In the genomic region with DNA sequence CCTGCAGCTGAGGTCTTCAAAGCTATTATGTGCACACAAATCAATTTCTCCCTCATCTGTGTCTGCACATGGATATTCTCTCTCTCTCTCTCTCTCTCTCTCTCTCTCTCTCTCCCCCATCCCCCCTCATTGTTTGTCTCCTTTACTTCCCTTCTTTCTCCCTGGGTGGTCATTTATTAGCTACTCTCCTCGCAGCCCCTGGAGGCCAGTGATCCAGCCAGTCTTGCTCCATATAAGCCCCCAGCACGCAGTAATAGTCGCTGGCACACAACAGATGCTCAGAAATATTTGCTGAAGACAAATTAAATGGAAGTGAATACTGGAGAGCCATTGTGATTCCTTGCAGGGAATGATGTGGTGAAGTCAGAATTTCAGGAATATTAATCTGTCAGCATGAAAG, we compare ENCODE assay signal across 14 mouse cellular contexts. TPM values are rescaled to one million over a fixed set of nuclear protein-coding genes. Genes with fewer than 3 reads are reported as not detected.
DNase-seq lines count a peak whose midpoint lies in the region; ATAC-seq and TF ChIP-seq lines count a peak whose summit lies in the region.
"Had no signal": no experiment of that assay in that cellular context is flagged by ENCODE, and none has a peak within 500 bp of the region (broad histone marks: within the 10 kb centered on the region; RNA-seq: fewer than 3 reads in every experiment).

No protein-coding gene starts in this region.

- no peak for DNase-seq in hindbrain, embryonic 11.5 days (ENCODE audit: low spot score)
- peak; percentile 47 for DNase-seq in brain, embryonic 14.5 days (ENCODE audit: low read depth)
- DNase-seq in yolk sac, embryonic 10.5 days (ENCODE audit: low spot score), result no peak
- DNase-seq: adrenal gland, postnatal 10 days; kidney, adult 8-10 months; liver, embryonic 13.5 days; thymus, postnatal 36 days had no signal

- no peak overlapping the region for H3K4me3 ChIP-seq in hindbrain, embryonic 13.5 days
- no peak overlapping the region for H3K4me3 ChIP-seq in hindbrain, embryonic 11.5 days (ENCODE audit: low read depth, low read length)
- peak overlapping the region; percentile 72; the same call in 1 of the 2 replicates for H3K4me3 ChIP-seq in intestine, embryonic 16.5 days (ENCODE audit: low read length)
- H3K4me3 ChIP-seq in neural tube, embryonic 13.5 days, result no peak overlapping the region
- H3K4me3 ChIP-seq: heart, embryonic 15.5 days; liver, embryonic 13.5 days had no signal

- no peak for TF ChIP-seq CTCF in brain, embryonic 14.5 days (IDR thresholded peaks at IDR 0.05; ENCODE audit: borderline replicate concordance, extremely low read depth, insufficient read depth, insufficient read length)

- no peak for TF ChIP-seq POLR2A in brain, embryonic 14.5 days (IDR thresholded peaks at IDR 0.05; ENCODE audit: borderline replicate concordance, extremely low read depth, insufficient read depth, insufficient read length, poor library complexity, severe bottlenecking)

- peaks cover 60% of the 10 kb centered on the region for H3K27me3 ChIP-seq in hindbrain, embryonic 13.5 days
- peaks cover 40% of the 10 kb centered on the region for H3K27me3 ChIP-seq in hindbrain, embryonic 11.5 days (ENCODE audit: control insufficient read depth, insufficient read depth, low read length)
- no peaks in the 10 kb centered on the region for H3K27me3 ChIP-seq in intestine, embryonic 16.5 days (replicated peaks; ENCODE audit: control insufficient read depth, insufficient read depth, low read length)
- peaks cover 45% of the 10 kb centered on the region for H3K27me3 ChIP-seq in neural tube, embryonic 13.5 days
- H3K27me3 ChIP-seq: CH12.LX had no signal

- peak overlapping the region; percentile 71 for H3K4me2 ChIP-seq in hindbrain, embryonic 13.5 days
- H3K4me2 ChIP-seq in hindbrain, embryonic 11.5 days (replicated peaks; ENCODE audit: low read depth, low read length), result no peak overlapping the region
- peak overlapping the region; percentile 56 for H3K4me2 ChIP-seq in intestine, embryonic 16.5 days (ENCODE audit: low read depth, low read length)
- H3K4me2 ChIP-seq in neural tube, embryonic 13.5 days, result peak overlapping the region; percentile 78
- H3K4me2 ChIP-seq: liver, embryonic 13.5 days had no signal

- no peaks in the 10 kb centered on the region for H3K9me3 ChIP-seq in hindbrain, embryonic 13.5 days
- no peaks in the 10 kb centered on the region for H3K9me3 ChIP-seq in hindbrain, embryonic 11.5 days (ENCODE audit: control insufficient read depth, low read length)
- H3K9me3 ChIP-seq in intestine, embryonic 16.5 days (ENCODE audit: control insufficient read depth, low read length), result 0 out of 2 replicates have a peak, but pooled peaks cover 4% of the 10 kb centered on the region
- H3K9me3 ChIP-seq in neural tube, embryonic 13.5 days, result no peaks in the 10 kb centered on the region
- H3K9me3 ChIP-seq: heart, embryonic 15.5 days; liver, embryonic 13.5 days had no signal

- ATAC-seq in hindbrain, embryonic 13.5 days (ENCODE audit: low FRiP score), result no peak
- no peak for ATAC-seq in hindbrain, embryonic 11.5 days (ENCODE audit: low FRiP score)
- no peak for ATAC-seq in intestine, embryonic 16.5 days
- no peak for ATAC-seq in neural tube, embryonic 13.5 days (ENCODE audit: low read depth)
- no peak for ATAC-seq in activated CD4-positive, CD25-positive, alpha-beta regulatory T cell, adult 4 months

- WGBS in hindbrain, embryonic 13.5 days, result 8% methylated on average over 3 of the region's 3 CpGs
- WGBS in hindbrain, embryonic 11.5 days, result 16% methylated on average over 3 of the region's 3 CpGs
- 26% methylated on average over 3 of the region's 3 CpGs for WGBS in intestine, embryonic 16.5 days
- 4% methylated on average over 3 of the region's 3 CpGs for WGBS in neural tube, embryonic 13.5 days

- no peaks in the 10 kb centered on the region for H3K36me3 ChIP-seq in hindbrain, embryonic 13.5 days
- no peaks in the 10 kb centered on the region for H3K36me3 ChIP-seq in hindbrain, embryonic 11.5 days (ENCODE audit: control insufficient read depth, insufficient read depth, low read length)
- H3K36me3 ChIP-seq in intestine, embryonic 16.5 days (ENCODE audit: control insufficient read depth, insufficient read depth, low read length), result peaks cover 4% of the 10 kb centered on the region; the same call in 1 of the 2 replicates
- no peaks in the 10 kb centered on the region for H3K36me3 ChIP-seq in neural tube, embryonic 13.5 days
- H3K36me3 ChIP-seq: heart, embryonic 15.5 days; liver, embryonic 13.5 days had no signal

- H3K27ac ChIP-seq in hindbrain, embryonic 13.5 days, result peak overlapping the region; percentile 64
- no peak overlapping the region for H3K27ac ChIP-seq in hindbrain, embryonic 11.5 days (ENCODE audit: low read depth, low read length)
- H3K27ac ChIP-seq in intestine, embryonic 16.5 days (ENCODE audit: low read length), result no peak overlapping the region
- H3K27ac ChIP-seq in neural tube, embryonic 13.5 days (replicated peaks), result peak overlapping the region; percentile 52
- H3K27ac ChIP-seq: heart, embryonic 15.5 days; liver, embryonic 13.5 days; macrophage had no signal

- peaks cover 60% of the 10 kb centered on the region for H3K4me1 ChIP-seq in hindbrain, embryonic 13.5 days (replicated peaks)
- H3K4me1 ChIP-seq in hindbrain, embryonic 11.5 days (replicated peaks; ENCODE audit: control insufficient read depth, insufficient read depth, low read length), result peaks cover 14% of the 10 kb centered on the region; the same call in 1 of the 2 replicates
- H3K4me1 ChIP-seq in intestine, embryonic 16.5 days (ENCODE audit: control insufficient read depth, insufficient read depth, low read length), result peaks cover 49% of the 10 kb centered on the region
- H3K4me1 ChIP-seq in neural tube, embryonic 13.5 days (replicated peaks), result peaks cover 63% of the 10 kb centered on the region

- no peak overlapping the region for H3K9ac ChIP-seq in hindbrain, embryonic 13.5 days
- H3K9ac ChIP-seq in hindbrain, embryonic 11.5 days (ENCODE audit: low read depth, low read length), result no peak overlapping the region
- H3K9ac ChIP-seq in intestine, embryonic 16.5 days (ENCODE audit: low read depth, low read length), result peak overlapping the region; percentile 85; the same call in 1 of the 2 replicates
- no peak overlapping the region for H3K9ac ChIP-seq in neural tube, embryonic 13.5 days
- H3K9ac ChIP-seq: heart, embryonic 15.5 days; liver, embryonic 13.5 days had no signal

RNA-seq across cellular contexts. Expression of gene Thsd4, which starts 2.2 kb away (rescaled TPM):
- 6.2 and 8.1 TPM in 2 replicates for polyA plus RNA-seq in hindbrain, embryonic 13.5 days (2015; fragmentation: Nextera tagmentation; extraction: Ambion mirVana)
- polyA plus RNA-seq in hindbrain, embryonic 11.5 days (2014; fragmentation: Nextera tagmentation; extraction: Ambion mirVana), result 3.0 and 5.1 TPM in 2 replicates
- polyA plus RNA-seq in brain, embryonic 14.5 days (2012; rRNA removed), result 5.3 and 7.9 TPM in 2 replicates
- polyA plus RNA-seq in intestine, embryonic 16.5 days (2015; fragmentation: Nextera tagmentation; extraction: Ambion mirVana), result 17.5 and 20.2 TPM in 2 replicates
- polyA plus RNA-seq in neural tube, embryonic 13.5 days (2015; fragmentation: Nextera tagmentation; extraction: Ambion mirVana), result 8.6 and 8.7 TPM in 2 replicates
- polyA plus RNA-seq in activated CD4-positive, CD25-positive, alpha-beta regulatory T cell, adult 4 months (2017; shearing (Covaris generic)), result not detected
- polyA plus RNA-seq: macrophage had no signal

Comparison
In these comparisons a context has a peak if more than half of its experiments do, and no peak if none do; other contexts are left out.
1. H3K27ac ChIP-seq: peak in hindbrain, embryonic 13.5 days (single experiment) and neural tube, embryonic 13.5 days (single experiment); none in hindbrain, embryonic 11.5 days (single experiment) and intestine, embryonic 16.5 days (single experiment).